Mouse (Mus musculus) CH12.LX (cell line): ENCODE data around the gene Ints6. TPM values are rescaled to one million over a fixed set of nuclear protein-coding genes. Genes with fewer than 3 reads are reported as not detected.

Source experiments
- DNase-seq: peaks from one replicate; pipeline ENCODE4 v3.0.0-alpha.2; 2013; ENCODE audit errors: extremely low read depth
- H3K27ac ChIP-seq: 2 replicates; pipeline ENCODE4 v1.5.1; 2012; ENCODE audit warnings: low read depth, mild to moderate bottlenecking, control low read depth, moderate library complexity; ENCODE audit not compliant: insufficient read depth
- H3K27me3 ChIP-seq: replicated peaks from 2 replicates; pipeline ENCODE3; 2012; ENCODE audit warnings: inconsistent platforms
- H3K36me3 ChIP-seq, 2 experiments: replicated peaks in 1 of 2; 2 replicates each; pipeline versions ENCODE3 to v1.6.1; 2012; ENCODE audit warnings: inconsistent platforms in 1 of 2, low read length in 1 of 2, mild to moderate bottlenecking in 1 of 2, mixed read lengths in 1 of 2, moderate library complexity in 1 of 2; ENCODE audit not compliant: control insufficient read depth in 1 of 2, insufficient read depth in 1 of 2
- H3K4me1 ChIP-seq, 2 experiments: 2 replicates each; pipeline ENCODE4 v1.6.1; 2012; ENCODE audit warnings: inconsistent platforms in 1 of 2, moderate library complexity in 1 of 2; ENCODE audit not compliant: insufficient read depth in 2 of 2, control insufficient read depth in 1 of 2
- H3K4me2 ChIP-seq: 2 replicates; pipeline ENCODE4 v1.6.1; 2012; ENCODE audit warnings: low read depth, mild to moderate bottlenecking, control low read depth; ENCODE audit not compliant: poor library complexity, insufficient read depth, severe bottlenecking
- H3K4me3 ChIP-seq, 3 experiments: fragments of 150-350 bp in 1 of 3; sonication (generic) in 1 of 3; replicated peaks in 1 of 3; 2 replicates each; pipeline versions ENCODE3 to v1.5.1; 2011 to 2012; ENCODE audit warnings: low read depth in 2 of 3, low read length in 2 of 3, mild to moderate bottlenecking in 2 of 3, moderate library complexity in 2 of 3, control low read depth in 1 of 3, improper control_type of control experiment in 1 of 3, inconsistent platforms in 1 of 3, mixed read lengths in 1 of 3; ENCODE audit not compliant: poor library complexity in 1 of 3
- H3K79me2 ChIP-seq: replicated peaks from 2 replicates; pipeline ENCODE4 v1.6.1; 2012; ENCODE audit warnings: mild to moderate bottlenecking, moderate library complexity; ENCODE audit not compliant: control insufficient read depth, poor library complexity, insufficient read depth, severe bottlenecking; ENCODE audit errors: extremely low read depth
- H3K9ac ChIP-seq: 2 replicates; pipeline ENCODE4 v1.6.1; 2012; ENCODE audit warnings: low read depth, mild to moderate bottlenecking, control low read depth, moderate library complexity; ENCODE audit not compliant: insufficient read depth
- H3K9me3 ChIP-seq: replicated peaks from 2 replicates; pipeline ENCODE3; 2012; ENCODE audit warnings: low read length, inconsistent platforms, mixed read lengths
- BHLHE40 ChIP-seq: IDR thresholded peaks from 2 replicates; pipeline ENCODE4 v1.6.1; 2011; ENCODE audit warnings: mild to moderate bottlenecking, low read depth, low read length, improper control_type of control experiment
- CHD1 ChIP-seq: IDR thresholded peaks from 2 replicates; pipeline ENCODE4 v1.6.1; 2012; ENCODE audit warnings: low read depth, low read length, improper control_type of control experiment, inconsistent platforms
- CHD2 ChIP-seq: IDR thresholded peaks from 2 replicates; pipeline ENCODE4 v1.6.1; 2011; ENCODE audit warnings: low read length, improper control_type of control experiment
- CTCF ChIP-seq, 2 experiments: IDR thresholded peaks in 1 of 2; conservative IDR thresholded peaks in 1 of 2; 2 replicates each; pipeline ENCODE4 v1.5.1; 2011 to 2012; ENCODE audit warnings: low read depth in 2 of 2, low read length in 2 of 2, improper control_type of control experiment in 1 of 2, inconsistent platforms in 1 of 2, mild to moderate bottlenecking in 1 of 2, moderate library complexity in 1 of 2
- E2F4 ChIP-seq: IDR thresholded peaks from 2 replicates; pipeline ENCODE4 v1.6.1; 2011; ENCODE audit warnings: low read depth, low read length, improper control_type of control experiment; ENCODE audit not compliant: insufficient replicate concordance
- ELF1 ChIP-seq: IDR thresholded peaks from 2 replicates; pipeline ENCODE4 v1.6.1; 2014; ENCODE audit warnings: low read depth, mild to moderate bottlenecking, inconsistent platforms, low read length, improper control_type of control experiment
- EP300 ChIP-seq: IDR thresholded peaks from 2 replicates; pipeline ENCODE4 v1.6.1; 2011; ENCODE audit warnings: low read length, improper control_type of control experiment
- ETS1 ChIP-seq: conservative IDR thresholded peaks from 2 replicates; pipeline ENCODE4 v1.6.1; 2012; ENCODE audit warnings: low read depth, mild to moderate bottlenecking, inconsistent platforms, low read length, improper control_type of control experiment, moderate library complexity
- GABPA ChIP-seq: IDR thresholded peaks from 2 replicates; pipeline ENCODE4 v1.6.1; 2012; ENCODE audit warnings: low read depth, low read length, improper control_type of control experiment, inconsistent platforms; ENCODE audit not compliant: insufficient replicate concordance
- HCFC1 ChIP-seq: IDR thresholded peaks from 2 replicates; pipeline ENCODE4 v1.6.1; 2012; ENCODE audit warnings: low read depth, mild to moderate bottlenecking, inconsistent platforms, low read length, improper control_type of control experiment
- IRF4 ChIP-seq: IDR thresholded peaks from 2 replicates; pipeline ENCODE4 v1.6.1; 2014; ENCODE audit warnings: low read depth, mild to moderate bottlenecking, inconsistent platforms, low read length, improper control_type of control experiment
- JUN ChIP-seq: IDR thresholded peaks from 2 replicates; pipeline ENCODE4 v1.6.1; 2011; ENCODE audit warnings: low read depth, mild to moderate bottlenecking, low read length, improper control_type of control experiment, moderate library complexity; ENCODE audit not compliant: insufficient read depth
- JUND ChIP-seq: conservative IDR thresholded peaks from 2 replicates; pipeline ENCODE4 v1.6.1; 2011; ENCODE audit warnings: low read depth, low read length, improper control_type of control experiment
- KAT2A ChIP-seq: IDR thresholded peaks from 2 replicates; pipeline ENCODE4 v1.6.1; 2012; ENCODE audit warnings: low read length, improper control_type of control experiment, inconsistent platforms; ENCODE audit not compliant: insufficient replicate concordance
- MAFK ChIP-seq: IDR thresholded peaks from 2 replicates; pipeline ENCODE4 v1.6.1; 2011; ENCODE audit warnings: low read length, improper control_type of control experiment; ENCODE audit not compliant: insufficient replicate concordance
- MAX ChIP-seq: IDR thresholded peaks from 2 replicates; pipeline ENCODE4 v1.6.1; 2011; ENCODE audit warnings: low read length, improper control_type of control experiment
- MAZ ChIP-seq: IDR thresholded peaks from 2 replicates; pipeline ENCODE4 v1.6.1; 2012; ENCODE audit warnings: low read depth, mild to moderate bottlenecking, inconsistent platforms, low read length, improper control_type of control experiment, moderate library complexity
- MEF2A ChIP-seq: IDR thresholded peaks from 2 replicates; pipeline ENCODE4 v1.6.1; 2014; ENCODE audit warnings: low read depth, mild to moderate bottlenecking, inconsistent platforms, low read length, improper control_type of control experiment, borderline replicate concordance
- MXI1 ChIP-seq: IDR thresholded peaks from 2 replicates; pipeline ENCODE4 v1.6.1; 2011; ENCODE audit warnings: mild to moderate bottlenecking, low read depth, low read length, improper control_type of control experiment
- MYC ChIP-seq: IDR thresholded peaks from 2 replicates; pipeline ENCODE4 v1.6.1; 2011; ENCODE audit warnings: low read depth, mild to moderate bottlenecking, improper control_type of control experiment, low read length
- NELFE ChIP-seq: IDR thresholded peaks from 2 replicates; pipeline ENCODE4 v1.6.1; 2011; ENCODE audit warnings: low read depth, low read length, improper control_type of control experiment
- NRF1 ChIP-seq: IDR thresholded peaks from 2 replicates; pipeline ENCODE4 v1.6.1; 2014; ENCODE audit warnings: low read depth, mild to moderate bottlenecking, inconsistent platforms, low read length, improper control_type of control experiment, moderate library complexity
- PAX5 ChIP-seq: IDR thresholded peaks from 2 replicates; pipeline ENCODE4 v1.6.1; 2012; ENCODE audit warnings: low read length, inconsistent platforms, mixed read lengths
- POLR2A ChIP-seq: IDR thresholded peaks from 2 replicates; pipeline ENCODE4 v1.6.1; 2011; ENCODE audit warnings: low read depth, mild to moderate bottlenecking, improper control_type of control experiment, low read length
- POLR2AphosphoS2 ChIP-seq: IDR thresholded peaks from 2 replicates; pipeline ENCODE4 v1.6.1; 2011; ENCODE audit warnings: low read depth, low read length, improper control_type of control experiment
- RAD21 ChIP-seq: IDR thresholded peaks from 2 replicates; pipeline ENCODE4 v1.6.1; 2011; ENCODE audit warnings: low read depth, mild to moderate bottlenecking, low read length, improper control_type of control experiment, moderate library complexity
- RCOR1 ChIP-seq: conservative IDR thresholded peaks from 2 replicates; pipeline ENCODE4 v1.6.1; 2012; ENCODE audit warnings: low read depth, mild to moderate bottlenecking, inconsistent platforms, low read length, improper control_type of control experiment
- SIN3A ChIP-seq: IDR thresholded peaks from 2 replicates; pipeline ENCODE4 v1.6.1; 2012; ENCODE audit warnings: low read length, improper control_type of control experiment, inconsistent platforms
- SMC3 ChIP-seq: IDR thresholded peaks from 2 replicates; pipeline ENCODE4 v1.6.1; 2011; ENCODE audit warnings: low read depth, low read length, improper control_type of control experiment
- TBP ChIP-seq: conservative IDR thresholded peaks from 2 replicates; pipeline ENCODE4 v1.6.1; 2011; ENCODE audit warnings: low read depth, low read length, improper control_type of control experiment
- TCF12 ChIP-seq: IDR thresholded peaks from 2 replicates; pipeline ENCODE4 v1.6.1; 2014; ENCODE audit warnings: low read depth, mild to moderate bottlenecking, inconsistent platforms, low read length, improper control_type of control experiment
- UBTF ChIP-seq: IDR thresholded peaks from 2 replicates; pipeline ENCODE4 v1.6.1; 2012; ENCODE audit warnings: low read depth, mild to moderate bottlenecking, inconsistent platforms, low read length, improper control_type of control experiment, moderate library complexity
- USF1 ChIP-seq: IDR thresholded peaks from 2 replicates; pipeline ENCODE4 v1.6.1; 2014; ENCODE audit warnings: low read depth, mild to moderate bottlenecking, inconsistent platforms, low read length, improper control_type of control experiment
- USF2 ChIP-seq: conservative IDR thresholded peaks from 2 replicates; pipeline ENCODE4 v1.6.1; 2011; ENCODE audit warnings: low read depth, low read length, improper control_type of control experiment
- ZC3H11A ChIP-seq: IDR thresholded peaks from 2 replicates; pipeline ENCODE4 v1.6.1; 2012; ENCODE audit warnings: low read depth, mild to moderate bottlenecking, inconsistent platforms, low read length, improper control_type of control experiment
- ZKSCAN1 ChIP-seq: IDR thresholded peaks from 2 replicates; pipeline ENCODE4 v1.6.1; 2012; ENCODE audit warnings: low read depth, inconsistent platforms, low read length, improper control_type of control experiment, borderline replicate concordance
- ZMIZ1 ChIP-seq: IDR thresholded peaks from 2 replicates; pipeline ENCODE4 v1.6.1; 2012; ENCODE audit warnings: low read depth, mild to moderate bottlenecking, inconsistent platforms, low read length, improper control_type of control experiment
- ZNF384 ChIP-seq: IDR thresholded peaks from 2 replicates; pipeline ENCODE4 v1.6.1; 2012; ENCODE audit warnings: low read depth, low read length, improper control_type of control experiment, inconsistent platforms
- dilution Hi-C: fragments of 300-500 bp; cut with MboI; formaldehyde crosslinking; loops from 2 replicates; pipeline ENCODE4 v1.14.3; 2020; ENCODE audit warnings: low sequenced_read_pairs; ENCODE audit not compliant: extremely low pct_unique_long_range_greater_than_20kb, extremely low pct_ligation_motif_present
- in situ Hi-C: fragments of 300-500 bp; cut with MboI; formaldehyde crosslinking; loops from 3 replicates; pipeline ENCODE4 v1.14.3; 2019; ENCODE audit warnings: low sequenced_read_pairs, low pct_ligation_motif_present, low pct_unique_long_range_greater_than_20kb, mixed read lengths
- polyA plus RNA-seq: library from polyadenylated mRNA; unstranded; fragments of >175 nt; gene quantifications from 2 replicates; pipeline ENCODE4 v1.2.1, GENCODE M21; 2012; ENCODE audit warnings: low read depth; ENCODE audit not compliant: insufficient read length
- total RNA-seq, 2 experiments: library from RNA; depleted of rRNA; stranded (reverse); fragments of 300-350 nt in 1 of 2; fragments of >200 nt in 1 of 2; gene quantifications; 2 replicates each; pipeline ENCODE4 v1.2.3; 2012 to 2014

Gene Ints6
- 21.5 and 31.3 TPM in 2 replicates for total RNA-seq (2012; rRNA removed)
- 53.4 and 55.7 TPM in 2 replicates for total RNA-seq (2014; rRNA removed)
- polyA plus RNA-seq: 41.1 and 44.0 TPM in 2 replicates

DNA sequence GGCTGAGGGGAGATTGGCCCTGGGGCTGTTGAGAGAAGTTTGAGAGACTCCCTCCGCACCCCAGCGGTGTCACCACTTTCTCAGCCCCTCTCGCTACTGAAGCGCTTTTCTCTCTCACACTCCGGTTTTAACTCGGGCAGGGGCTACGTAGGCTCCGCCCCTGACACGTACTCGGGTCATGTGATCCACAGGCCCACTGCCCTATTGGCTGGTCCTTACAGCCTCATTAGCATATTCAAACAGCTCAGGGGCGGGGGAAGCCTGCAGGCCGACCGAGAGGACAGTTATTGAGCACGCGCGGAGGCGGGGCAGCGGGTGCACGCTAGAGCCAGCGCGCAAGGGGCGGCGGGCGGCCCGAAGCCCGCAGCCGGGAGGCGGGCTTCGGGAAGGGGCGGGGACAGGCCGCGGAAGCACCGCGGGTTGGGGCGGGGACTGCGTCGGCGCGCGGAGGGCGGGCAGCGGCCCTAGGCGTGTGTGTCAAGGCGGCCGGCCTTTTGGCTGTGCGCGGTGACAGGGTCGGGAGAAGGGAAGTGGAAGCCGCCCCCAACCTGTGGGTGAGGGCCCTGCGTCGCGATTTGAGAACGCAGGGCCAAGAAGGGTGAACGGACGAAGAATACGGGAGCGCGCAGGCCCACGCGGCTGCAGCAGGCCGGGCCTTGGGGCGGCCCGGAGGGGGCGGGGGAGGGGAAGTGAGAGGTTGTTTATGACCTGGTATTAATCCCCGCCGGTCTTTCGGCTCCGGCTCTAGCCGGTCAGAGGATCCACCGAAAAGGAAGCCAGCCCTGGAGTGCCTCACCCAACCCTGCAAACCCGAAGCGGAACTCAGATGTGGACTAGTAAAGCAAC lies at the start of gene Ints6:
TSS of gene Ints6 (minus strand) at position 134 of the 846 bp plus-strand sequence.
- Histone ChIP-seq H3K27me3 (no peaks in the 10 kb centered on the region), H3K4me3 (peak within 1 kb of the TSS; percentile 75 to 91 (median 78)), H3K36me3 (peaks cover 0 to 14% of the 10 kb centered on the region in 2 experiments), H3K9me3 (no peaks in the 10 kb centered on the region), H3K27ac (peak within 1 kb of the TSS; percentile 79), H3K9ac (peak within 1 kb of the TSS; percentile 94), H3K4me1 (peaks cover 0 to 34% of the 10 kb centered on the region in 2 experiments; a peak in 2 of 4 replicates), H3K4me2 (peak within 1 kb of the TSS; percentile 81), H3K79me2 (peaks cover 8% of the 10 kb centered on the region; the same call in 1 of the 2 replicates)
- dilution Hi-C loops: no loop called here
- TF ChIP-seq RCOR1: peak; percentile 76
- peak; percentile 40; the same call in 1 of the 2 replicates for TF ChIP-seq EP300
- TF ChIP-seq IRF4: peak; percentile 51
- peak; percentile 100 for TF ChIP-seq ZMIZ1
- TF ChIP-seq ELF1: peak; percentile 77
- no peak for TF ChIP-seq CTCF (conservative IDR thresholded peaks at IDR 0.05 in 1 of 2, IDR thresholded peaks at IDR 0.05 in 1 of 2; ENCODE audit: low read depth in 2 of 2, low read length in 2 of 2)
- no peak for TF ChIP-seq JUND
- TF ChIP-seq NRF1: peak; percentile 82
- TF ChIP-seq TBP: peak; percentile 99
- peak; percentile 76; the same call in 1 of the 2 replicates for TF ChIP-seq KAT2A
- peak; percentile 96 for TF ChIP-seq USF2
- TF ChIP-seq MAFK: 0 out of 2 replicates have a peak, but pooled peaks have one; percentile 12
- TF ChIP-seq NELFE: peak; percentile 100
- TF ChIP-seq UBTF: peak; percentile 88
- TF ChIP-seq E2F4: 0 out of 2 replicates have a peak, but pooled peaks have one; percentile 31
- peak; percentile 82 for TF ChIP-seq MXI1
- peak; percentile 98 for TF ChIP-seq USF1
- TF ChIP-seq CHD1: peak; percentile 81
- peak; percentile 67 for TF ChIP-seq HCFC1
- peak; percentile 93 for TF ChIP-seq MAX
- TF ChIP-seq PAX5: no peak
- peak; percentile 97 for TF ChIP-seq TCF12
- TF ChIP-seq MEF2A: peak; percentile 63
- peak; percentile 87 for TF ChIP-seq BHLHE40
- no peak for TF ChIP-seq ZC3H11A
- peak; percentile 79 for TF ChIP-seq SIN3A
- no peak for TF ChIP-seq SMC3
- no peak for TF ChIP-seq ZKSCAN1
- no peak for TF ChIP-seq RAD21
- no peak for TF ChIP-seq GABPA
- TF ChIP-seq MAZ: peak; percentile 54
- no peak for TF ChIP-seq ZNF384
- TF ChIP-seq POLR2AphosphoS2: peak; percentile 99
- peak; percentile 69; the same call in 1 of the 2 replicates for TF ChIP-seq CHD2
- TF ChIP-seq POLR2A: peak; percentile 100
- peak; percentile 45; the same call in 1 of the 2 replicates for TF ChIP-seq ETS1
- TF ChIP-seq MYC: peak; percentile 67
- no peak for TF ChIP-seq JUN
- in situ Hi-C loops: no loop called here
- DNase-seq: peak; percentile 100
